Mouse (Mus musculus) hematopoietic stem cell, adult 5-6 weeks (primary cell): ENCODE results near the gene Slc38a7. TPM values are rescaled to one million over a fixed set of nuclear protein-coding genes. Genes with fewer than 3 reads are reported as not detected.

Source experiments
- total RNA-seq: library from RNA; stranded (forward); fragments of 172-1452, 232-1000 nt; gene quantifications from 2 replicates; pipeline ENCODE4 v1.2.3, GENCODE M21; 2017

The Slc38a7 gene
- total RNA-seq, 1 experiment from 2014 or later: 9.5 TPM

Other genes with a start within 250 kb of the Slc38a7 start
- 16.3 and 22.9 TPM in 2 replicates for gene Gins3, start 220.1 kb downstream of the Slc38a7 start, total RNA-seq
- gene Ndrg4, start 176.6 kb downstream of the Slc38a7 start, total RNA-seq: 0.79 TPM in 1 of 2 replicates, not detected in the other
- gene Setd6, start 137.7 kb downstream of the Slc38a7 start, total RNA-seq: 25.5 and 45.2 TPM in 2 replicates
- 141 and 174 TPM in 2 replicates for gene Cnot1, start 46.1 kb downstream of the Slc38a7 start, total RNA-seq
- 208 and 312 TPM in 2 replicates for gene Sap18b, start 28.2 kb downstream of the Slc38a7 start, total RNA-seq
- gene Got2, start 35.0 kb upstream of the Slc38a7 start, total RNA-seq: 81.4 and 96.3 TPM in 2 replicates